Mouse (Mus musculus) retina, embryonic 14.5 days (tissue): ENCODE data around the gene Trcg1.
A peak's percentile ranks its signal among the peaks of the same experiment; 100 is the strongest.
"Not testable (repeated sequence)": the region's sequence is repeated elsewhere in the genome, so short reads cannot be mapped to it uniquely, and the experiment has no call there.

Source experiments
- DNase-seq: peaks from one replicate; pipeline ENCODE4 v3.0.0-alpha.2; 2015; ENCODE audit warnings: low spot score

The Trcg1 gene

DNA sequence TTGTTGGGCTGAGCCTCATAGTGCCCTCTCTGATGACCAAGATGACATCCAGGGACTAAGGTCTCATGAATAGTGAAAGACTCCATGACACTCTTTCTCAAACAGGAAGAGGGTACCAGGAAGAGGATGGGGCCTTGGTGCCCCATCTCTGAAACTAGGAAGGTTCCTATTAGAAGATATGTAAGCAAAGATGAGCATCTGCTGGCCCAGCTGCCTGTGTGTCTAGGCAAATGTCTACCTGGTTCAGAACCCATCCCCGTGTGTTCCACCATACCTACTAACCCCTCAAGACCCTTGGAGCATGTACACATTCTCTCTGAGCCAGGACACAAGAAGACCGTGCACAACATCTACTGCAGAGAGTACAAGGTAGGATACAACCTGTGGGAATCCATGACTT, at the start of gene Trcg1:
Gene Trcg1, plus strand, starts transcription at position 301 of the 400 bp plus-strand sequence.
- DNase-seq: no peak

DNA sequence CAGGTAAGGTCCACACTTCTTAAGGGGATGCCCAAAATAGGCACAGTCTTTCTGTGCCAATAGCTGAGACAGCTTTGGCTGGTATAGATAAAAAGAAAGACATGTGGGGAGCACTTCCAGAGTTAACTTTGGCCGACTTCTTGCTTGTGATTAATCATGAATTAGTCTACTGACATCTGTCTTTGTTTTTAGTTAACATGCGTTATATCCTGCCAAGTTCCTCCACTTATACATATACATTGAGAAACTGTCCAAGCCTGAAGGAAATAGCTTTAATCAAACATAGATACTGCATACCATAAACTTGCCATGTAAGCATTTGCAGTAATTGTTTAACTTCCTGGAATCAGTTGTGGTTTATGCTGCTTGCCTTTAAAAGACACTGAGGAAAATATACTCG, 39.6 kb upstream of the Trcg1 start:
- no peak for DNase-seq

DNA sequence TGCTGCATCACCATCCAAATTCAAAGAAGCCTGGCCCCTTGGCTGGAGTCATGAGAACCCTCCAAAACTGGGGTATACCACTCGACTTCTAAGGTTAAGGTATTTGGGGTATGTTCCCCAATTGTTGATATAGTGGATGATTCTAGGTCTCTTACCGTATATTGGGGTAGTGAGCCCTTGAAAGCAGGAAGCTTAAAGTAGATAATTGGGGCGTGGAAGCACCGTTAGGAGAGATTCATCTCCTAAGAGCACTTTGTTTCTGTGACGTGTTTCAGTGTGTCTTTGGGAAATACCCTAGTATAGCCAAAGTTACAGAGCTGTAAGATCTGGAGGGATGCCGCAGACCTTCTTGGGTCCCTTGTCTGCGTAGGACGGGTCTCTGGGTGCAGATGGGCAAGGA, 38.9 kb upstream of the Trcg1 start:
- no peak for DNase-seq

DNA sequence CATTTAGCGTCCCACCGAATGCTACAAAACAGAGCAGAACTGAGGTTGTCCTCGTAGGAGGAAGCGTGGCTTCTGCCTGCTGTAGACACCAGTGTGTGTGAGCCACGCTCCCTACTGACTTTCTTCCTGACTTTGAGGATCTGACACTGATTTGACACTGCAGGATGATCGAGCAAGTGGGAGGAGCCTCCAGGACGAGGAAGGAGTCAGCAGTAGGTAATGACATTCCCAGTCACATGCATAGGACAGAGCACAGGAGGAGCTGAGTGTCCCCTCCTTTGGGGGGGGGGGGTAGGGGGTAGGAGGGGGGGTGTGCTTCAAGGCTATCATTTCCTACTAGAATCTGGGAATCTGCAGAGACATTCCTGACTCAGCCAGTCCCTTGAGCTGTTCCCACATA, 33.4 kb upstream of the Trcg1 start:
- no peak for DNase-seq

DNA sequence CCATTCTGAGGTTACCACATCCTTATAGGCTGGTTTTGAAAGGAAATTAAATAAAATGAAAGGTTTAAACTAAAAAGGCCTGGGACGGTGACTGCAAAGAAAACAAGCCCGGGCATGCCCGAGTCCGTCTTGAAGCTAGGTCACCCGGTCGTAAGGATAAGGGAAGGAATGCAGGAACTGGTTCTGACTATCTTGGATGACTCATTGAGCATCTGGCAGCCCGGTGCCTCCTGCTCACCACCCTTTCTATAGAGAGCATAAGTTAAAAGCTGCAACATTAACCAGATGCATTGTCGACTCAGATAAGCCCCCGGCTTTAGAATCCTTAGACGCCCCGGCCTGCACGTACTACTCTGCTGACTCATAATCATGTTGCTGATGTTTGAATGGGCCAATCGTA, 32.8 kb upstream of the Trcg1 start:
- DNase-seq: not testable (repeated sequence)

DNA sequence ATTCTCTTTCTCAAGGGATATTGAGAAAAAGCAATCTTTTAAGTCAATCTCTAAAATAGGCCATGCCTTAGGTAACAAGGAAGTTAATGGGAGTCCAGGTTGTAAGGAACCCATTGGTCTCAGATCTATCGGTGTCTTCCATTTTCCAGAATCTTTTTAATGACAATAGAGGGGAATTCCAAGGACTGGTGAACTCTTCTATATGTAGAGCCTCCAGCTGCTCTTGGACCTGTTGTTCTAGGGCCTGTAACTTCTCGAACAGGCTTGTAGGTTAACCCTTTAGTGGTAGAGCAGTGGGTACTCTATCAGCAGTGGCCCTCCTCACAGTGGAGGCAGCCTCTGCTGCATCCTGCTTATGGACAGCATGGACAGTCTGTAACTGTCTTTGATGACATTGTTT, 29.5 kb upstream of the Trcg1 start:
- no peak for DNase-seq

DNA sequence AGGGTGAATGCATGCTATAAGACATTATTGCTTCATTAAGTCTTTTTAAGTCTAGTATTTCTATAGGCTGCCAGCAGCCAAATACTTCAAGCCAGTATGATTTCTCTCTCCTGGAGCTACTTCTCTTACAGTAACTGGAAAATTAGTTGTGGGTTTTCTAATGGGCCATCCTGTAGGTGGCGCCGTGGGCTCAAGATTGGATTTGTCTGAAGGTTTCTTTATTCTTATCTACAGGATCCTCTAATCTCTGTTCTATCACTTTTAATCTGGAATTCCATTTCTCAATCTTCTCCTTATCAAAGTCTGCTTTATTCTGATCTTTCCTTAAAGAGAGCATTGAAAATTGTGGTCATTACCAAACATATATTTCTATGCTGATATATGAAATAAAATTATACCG, 27.0 kb upstream of the Trcg1 start:
- DNase-seq: peak; percentile 85

DNA sequence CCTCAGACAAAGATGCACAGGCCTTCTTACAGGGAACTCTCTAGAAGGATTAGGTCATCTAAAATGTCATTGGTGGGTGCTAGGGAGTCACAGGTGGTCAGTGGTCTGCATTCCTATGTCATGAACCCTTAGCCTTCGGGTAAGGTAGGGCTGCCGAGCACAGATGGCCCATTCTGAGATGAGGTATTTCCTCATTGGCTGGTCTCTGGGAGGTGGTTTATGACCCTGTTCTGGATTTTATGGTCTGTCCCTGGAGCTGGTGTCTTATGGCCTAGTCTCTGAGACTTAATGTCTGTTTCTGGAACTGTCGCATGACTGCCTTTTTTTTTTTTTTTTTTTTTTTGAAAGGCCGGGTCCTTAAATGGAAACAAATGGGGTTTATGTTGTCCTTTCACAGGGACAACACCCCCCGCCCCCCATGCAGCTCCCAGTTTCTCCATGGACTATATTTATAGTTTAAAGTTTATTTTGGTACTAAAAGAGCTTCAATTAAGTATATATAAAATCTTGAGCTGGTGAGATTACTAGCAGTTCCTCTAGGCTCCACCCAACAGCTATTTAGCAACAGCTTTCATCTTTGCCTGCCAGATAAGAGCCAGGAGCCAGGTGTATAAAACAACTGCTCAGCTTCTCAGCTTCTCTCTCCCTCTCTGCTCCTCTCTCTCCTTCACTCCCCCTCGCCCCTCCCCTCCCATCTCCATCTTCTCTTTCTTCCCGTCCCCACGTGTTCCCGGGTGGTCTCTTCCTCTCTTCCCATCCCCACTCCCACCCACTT, 23.7 kb upstream of the Trcg1 start:
- no peak for DNase-seq

DNA sequence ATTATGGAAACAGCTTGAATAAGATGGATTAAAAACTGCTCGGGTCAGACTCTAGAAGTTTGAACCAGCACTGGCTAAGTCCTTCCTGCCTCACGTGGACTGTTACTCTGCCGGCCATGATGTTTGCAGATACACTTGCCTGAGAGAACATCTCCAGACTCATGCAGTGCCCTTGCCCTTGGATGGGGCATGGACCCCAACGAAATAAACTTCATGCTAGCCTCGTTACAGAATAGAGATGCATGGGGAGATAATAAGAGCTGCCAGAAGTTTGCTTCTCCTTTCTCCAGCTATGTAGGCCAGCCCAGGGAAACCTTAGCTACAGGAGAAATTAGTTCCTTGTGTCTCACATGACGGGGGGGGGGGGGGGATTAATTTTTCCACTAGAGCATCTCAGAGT, 21.9 kb upstream of the Trcg1 start:
- DNase-seq: no peak

DNA sequence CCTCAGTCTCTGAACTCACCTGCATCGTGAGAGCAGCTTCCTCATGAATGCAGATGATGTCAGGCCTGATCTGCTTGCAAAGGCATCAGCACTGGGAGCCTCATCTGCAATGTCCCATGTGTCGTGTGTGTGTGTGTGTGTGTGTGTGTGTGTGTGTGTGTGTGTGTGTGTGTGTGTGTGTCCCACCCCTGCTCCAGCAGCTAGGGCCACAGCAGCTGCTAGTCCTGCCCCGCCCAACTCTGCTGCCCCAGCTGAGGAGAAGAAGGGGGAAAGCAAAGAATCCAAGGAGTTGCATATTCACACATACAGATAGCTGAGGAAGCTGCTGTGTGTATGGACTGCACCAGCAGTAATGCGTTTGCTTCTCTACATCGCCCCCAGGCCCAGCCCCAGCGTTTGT, 19.1 kb upstream of the Trcg1 start:
- DNase-seq: no peak

DNA sequence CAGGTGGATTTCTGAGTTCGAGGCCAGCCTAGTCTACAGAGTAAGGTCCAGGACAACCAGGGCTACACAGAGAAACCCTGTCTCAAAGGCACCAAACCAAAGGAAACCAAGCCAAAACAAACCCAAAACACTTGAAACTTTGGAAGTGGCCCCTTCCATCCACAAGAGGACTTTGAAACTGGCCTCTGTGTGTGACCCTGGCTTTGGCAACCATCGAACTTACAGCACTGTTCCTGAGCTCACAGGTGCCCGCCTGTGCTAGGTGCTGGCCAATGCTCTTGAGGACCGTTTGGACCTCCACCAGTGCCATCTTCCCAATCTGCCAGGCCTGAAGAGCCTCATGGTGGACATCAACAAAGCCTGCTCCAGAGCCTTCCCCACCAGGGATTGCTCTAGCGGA, 17.6 kb upstream of the Trcg1 start:
- no peak for DNase-seq

DNA sequence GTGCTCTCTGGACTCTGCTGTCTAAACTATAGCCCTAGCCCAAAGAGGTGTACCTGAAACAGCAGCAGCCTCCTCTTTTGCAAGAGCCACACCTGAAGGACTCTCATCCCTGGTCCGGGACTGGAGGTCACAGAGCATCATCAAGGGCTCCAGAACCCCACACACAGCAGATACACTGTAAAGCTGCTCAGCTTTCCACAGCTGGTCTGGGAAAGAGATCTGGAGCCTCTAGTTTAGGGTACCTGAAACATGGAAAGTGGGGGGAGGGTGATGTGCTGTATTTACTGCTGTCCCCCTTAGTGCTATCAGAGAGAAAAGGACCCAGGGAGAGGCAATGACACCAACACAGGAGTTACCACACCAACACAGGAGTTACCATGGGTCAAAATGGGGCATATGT, 16.8 kb upstream of the Trcg1 start:
- DNase-seq: no peak

DNA sequence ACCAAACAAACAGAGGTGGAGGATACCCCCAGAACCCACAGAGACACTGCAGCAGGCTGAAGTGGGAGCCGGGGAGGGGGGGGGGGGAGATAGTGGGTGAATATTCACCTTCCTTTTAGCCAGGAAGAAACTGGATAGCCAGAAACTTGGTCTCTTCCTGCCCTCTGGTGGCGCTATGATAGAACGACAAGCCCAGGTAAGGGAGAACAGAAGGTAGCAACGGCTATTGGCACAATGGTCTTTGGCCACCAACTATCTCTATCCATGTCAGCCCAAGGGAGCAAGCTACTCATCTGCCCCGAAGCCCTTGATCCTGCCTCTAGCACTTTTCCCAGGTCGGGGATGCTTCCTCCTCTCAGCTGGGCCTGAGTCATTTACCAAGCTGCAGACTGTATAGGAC, 16.0 kb upstream of the Trcg1 start:
- DNase-seq: peak; percentile 71

DNA sequence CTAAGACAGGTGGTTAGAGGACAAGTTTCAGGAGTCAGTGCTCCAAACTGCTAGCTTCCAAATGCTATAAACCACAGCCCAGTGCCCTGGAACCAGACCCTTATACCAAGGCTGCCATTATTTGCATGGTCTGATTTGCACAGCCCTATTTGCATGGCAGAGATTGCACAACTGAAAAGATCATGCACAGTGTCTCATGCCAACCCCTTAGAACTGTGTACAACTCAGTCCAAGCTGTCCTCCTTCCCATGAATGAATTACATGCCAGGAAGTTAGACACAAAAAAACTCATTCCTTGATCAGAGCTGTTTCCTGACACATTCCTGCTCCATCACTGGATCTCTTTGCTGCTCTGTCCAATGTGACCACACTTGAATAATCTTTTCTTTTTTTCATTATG, 13.0 kb upstream of the Trcg1 start:
- DNase-seq: no peak

DNA sequence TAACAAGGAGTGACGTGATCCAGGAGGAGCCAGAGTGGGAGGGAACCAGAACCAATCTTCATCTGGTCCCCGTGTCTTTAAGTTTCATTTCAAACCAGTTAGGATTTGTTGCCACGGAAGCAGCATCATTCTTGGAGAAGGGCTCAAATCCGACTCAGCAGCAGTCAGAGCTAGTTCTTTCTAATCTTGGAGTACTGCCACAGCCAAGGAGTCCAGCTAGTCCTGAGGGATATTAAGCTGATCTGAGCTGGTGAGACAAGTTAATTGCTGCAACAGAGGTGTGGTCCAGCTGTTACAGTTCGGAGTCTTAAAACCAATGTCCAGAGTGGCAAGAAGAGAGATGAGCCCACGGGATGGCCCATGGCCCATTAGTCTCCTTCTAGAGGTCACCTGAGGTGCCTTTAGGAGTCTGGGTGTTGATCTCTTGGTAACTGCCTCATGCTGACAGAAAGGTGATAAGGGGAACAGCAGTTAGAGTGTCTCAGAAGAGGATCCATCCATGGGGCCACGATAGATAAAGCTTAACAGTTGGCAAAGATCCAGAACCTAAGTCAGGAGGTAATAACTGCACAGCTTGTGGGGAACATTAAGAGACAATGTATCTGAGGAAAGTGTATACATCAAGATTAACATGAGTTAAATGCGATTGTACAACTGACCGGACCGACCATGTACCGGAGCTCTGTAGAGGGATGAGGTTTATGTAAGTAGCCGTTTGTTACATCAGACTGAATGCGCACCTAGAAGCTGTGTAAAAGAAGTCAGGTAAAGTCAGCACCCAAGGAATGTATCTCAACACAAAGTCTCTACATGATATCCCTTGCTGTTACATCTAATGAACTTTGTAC, 10.4 kb upstream of the Trcg1 start:
- no peak for DNase-seq

DNA sequence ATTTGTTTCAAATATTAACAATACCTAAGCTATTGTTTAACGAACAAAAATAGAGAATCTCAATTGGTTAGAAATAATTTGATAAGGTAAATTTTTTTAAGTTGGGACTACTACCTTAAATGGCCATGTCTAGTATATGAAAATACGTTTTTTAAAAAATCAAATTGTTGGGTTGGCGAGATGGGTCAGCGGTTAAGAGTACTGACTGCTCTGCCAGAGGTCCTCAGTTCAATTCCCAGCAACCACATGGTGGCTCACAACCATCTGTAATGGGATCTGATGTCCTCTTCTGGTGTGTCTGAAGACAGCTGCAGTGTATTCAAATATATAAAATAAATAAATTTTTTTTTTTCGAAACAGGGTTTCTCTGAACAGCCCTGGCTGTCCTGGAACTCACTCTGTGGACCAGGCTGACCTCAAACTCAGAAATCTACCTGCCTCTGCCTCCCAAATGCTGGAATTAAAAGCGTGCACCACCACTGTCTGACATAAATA, 9.7 kb upstream of the Trcg1 start:
- not testable (repeated sequence) for DNase-seq

DNA sequence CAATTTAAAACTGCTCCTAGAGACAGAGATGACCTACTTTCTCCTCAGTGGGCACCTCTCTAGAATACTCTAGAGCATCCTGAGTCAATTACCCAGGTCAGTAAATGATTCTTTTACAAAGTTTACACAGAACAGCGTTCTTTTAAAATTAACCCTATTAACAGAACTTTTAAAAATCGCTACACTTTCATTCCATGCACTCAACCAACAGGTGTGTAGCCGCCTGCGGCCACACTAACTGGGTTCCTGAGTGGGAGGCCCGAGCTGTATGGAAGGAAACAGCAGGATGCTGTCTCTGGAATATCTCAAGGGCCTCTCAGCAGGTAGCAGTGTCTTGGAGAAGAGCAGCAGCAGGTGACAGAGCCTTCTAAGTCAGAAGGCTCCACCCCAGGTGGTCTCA, 9.2 kb upstream of the Trcg1 start:
- DNase-seq: no peak

DNA sequence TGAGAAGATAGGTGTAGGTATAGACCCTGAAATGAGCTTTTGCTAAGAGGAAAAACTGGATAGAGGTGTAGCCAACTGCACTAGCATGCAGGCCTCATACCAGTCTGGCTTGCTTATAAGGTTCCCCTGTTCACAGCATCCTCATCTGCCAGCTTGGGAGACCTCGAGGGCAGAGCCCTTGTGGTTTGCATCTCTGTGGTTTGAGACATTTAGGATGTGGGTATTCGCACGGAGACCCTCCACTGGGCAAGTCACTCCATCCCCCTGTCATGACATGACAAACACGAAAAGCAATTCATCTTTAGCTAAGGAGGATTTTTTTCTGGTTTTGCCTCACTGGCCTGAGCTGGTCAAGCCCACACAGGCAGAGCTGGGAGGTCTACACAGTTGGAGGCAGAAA, 8.2 kb upstream of the Trcg1 start:
- no peak for DNase-seq

DNA sequence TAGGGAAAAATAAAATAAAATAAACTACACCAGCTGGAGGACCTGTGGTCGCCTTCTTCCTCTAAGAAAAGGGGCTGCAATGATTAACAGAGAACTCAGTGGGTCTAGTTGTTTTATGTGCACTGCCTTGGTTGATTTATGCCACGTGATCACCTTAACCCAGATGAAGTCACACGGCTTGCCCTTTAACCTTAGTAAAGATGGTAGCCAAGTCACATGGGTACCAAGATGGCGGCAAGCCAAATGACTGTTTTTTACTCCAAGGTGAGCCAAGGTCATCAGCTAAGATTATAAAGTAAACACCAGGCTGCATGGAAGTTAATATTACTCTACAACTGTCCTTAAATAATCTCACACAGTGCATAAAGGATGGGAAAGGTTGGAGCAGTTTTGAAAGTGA, 6.6 kb upstream of the Trcg1 start:
- DNase-seq: no peak

DNA sequence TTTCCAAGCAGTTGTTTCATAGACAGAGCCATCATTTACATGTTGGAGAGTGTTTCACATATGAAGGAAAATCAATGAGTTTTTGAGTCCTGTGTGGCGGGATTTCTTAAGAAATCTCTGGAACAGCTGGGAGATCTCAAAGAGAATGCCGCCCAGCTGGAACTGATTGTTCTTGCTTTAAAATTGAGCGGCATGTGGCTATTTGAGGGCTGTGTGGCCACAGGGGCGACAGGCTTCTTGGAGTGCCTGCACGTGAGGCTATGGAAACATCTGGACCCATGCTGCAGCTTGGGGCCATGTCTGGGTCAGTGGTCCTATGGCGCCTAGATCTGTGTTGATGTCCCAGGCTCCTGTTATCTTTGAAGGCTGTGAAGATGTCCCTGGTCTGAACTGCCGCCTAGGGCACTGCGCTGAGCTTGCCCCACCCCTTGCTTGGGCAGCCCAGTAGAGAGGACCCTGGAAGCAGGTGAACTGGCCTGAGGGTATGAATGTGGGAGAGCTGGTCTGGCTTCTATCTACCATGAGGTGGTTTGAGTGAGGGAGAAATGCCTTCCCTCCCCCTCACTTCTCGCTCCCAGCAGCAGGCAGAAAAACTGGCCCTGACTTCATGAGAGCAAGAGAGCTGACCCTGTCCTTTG, 6.1 kb upstream of the Trcg1 start:
- no peak for DNase-seq

DNA sequence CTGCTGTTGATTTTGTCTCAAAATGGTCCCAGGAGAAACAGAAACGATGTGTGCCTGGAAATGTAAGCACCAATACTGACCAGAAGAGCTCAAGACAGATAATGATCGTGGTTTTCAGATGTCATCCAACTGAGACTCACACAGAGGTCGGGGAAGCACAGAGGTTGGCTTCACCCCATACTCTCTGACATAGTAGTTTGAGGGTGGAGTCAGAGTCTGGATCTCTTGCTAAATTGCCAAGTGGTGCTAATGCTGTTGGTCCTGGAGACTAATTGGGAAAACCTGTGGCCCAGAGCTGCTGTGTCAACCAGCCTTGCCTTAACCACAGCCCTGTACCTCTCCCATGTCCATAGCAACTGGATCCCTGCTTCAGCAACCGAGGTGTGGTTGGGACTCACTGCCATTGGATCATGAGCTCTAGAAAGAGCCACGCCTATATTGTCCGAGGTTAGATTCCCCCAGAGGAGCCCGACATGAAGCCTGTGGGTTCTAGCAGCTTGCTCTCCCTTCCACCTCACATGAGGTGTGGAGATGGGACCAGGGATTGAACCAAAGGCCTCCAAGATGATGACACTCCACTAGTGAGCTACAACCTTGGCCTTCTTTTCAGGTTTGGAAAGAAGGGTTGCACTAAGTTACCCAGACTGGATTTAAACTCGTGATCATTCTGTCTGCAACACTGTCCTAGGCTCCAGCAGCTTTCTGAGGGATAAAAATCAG, 4.7 kb upstream of the Trcg1 start:
- DNase-seq: no peak

DNA sequence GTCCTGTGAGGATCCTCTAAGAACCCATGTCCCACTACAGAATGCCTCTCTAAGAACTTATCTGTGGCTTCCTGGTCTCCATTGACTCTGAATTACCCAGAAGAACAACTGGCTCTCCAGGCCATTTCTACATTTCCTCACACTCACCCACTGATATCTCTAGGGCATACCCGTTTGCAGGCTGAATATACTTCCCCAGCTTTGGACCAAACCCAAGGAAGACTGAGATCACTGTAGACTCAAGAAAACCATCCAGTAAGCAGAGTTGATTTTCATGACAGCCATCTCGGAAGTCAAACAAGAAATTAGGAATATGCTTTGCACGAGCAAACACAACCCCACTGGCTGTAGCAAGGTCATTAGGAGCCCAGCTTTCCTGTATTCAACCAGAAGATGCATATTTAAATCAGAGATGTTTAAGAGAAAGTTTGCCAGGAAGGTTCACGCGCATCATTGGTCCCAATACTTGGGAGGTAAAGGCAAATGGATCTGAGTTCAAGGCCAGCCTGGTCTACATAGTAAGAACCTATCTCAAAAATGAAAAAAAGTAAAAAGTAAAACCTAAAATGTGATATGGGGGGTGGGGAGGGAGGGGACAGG, 3.9 kb upstream of the Trcg1 start:
- no peak for DNase-seq
